Mouse (Mus musculus) kidney, embryonic 14.5 days (tissue): ENCODE measurements at regions not wholly inside any gene's neighbourhood (a gene's known extent, or its start where the extent isn't known, plus 50 kb on each side); places are given as distances from the start of the nearest gene placed in this dataset.

Experiments
- ATAC-seq: fragments of 200-750 bp; cut with Nextera tagmentation; 2 replicates; pipeline ENCODE4 v1.8.0; 2017; ENCODE audit warnings: moderate number of reproducible peaks, mild to moderate bottlenecking, moderate TSS enrichment, moderate library complexity; ENCODE audit not compliant: low FRiP score, low TSS enrichment
- H3K27ac ChIP-seq: fragments of 300-500 bp; sonication (generic); 2 replicates; pipeline ENCODE4 v1.5.1; 2014; ENCODE audit warnings: low read depth, mild to moderate bottlenecking, low read length, moderate library complexity, mixed read lengths
- H3K27me3 ChIP-seq: fragments of 300-500 bp; sonication (generic); 2 replicates; pipeline ENCODE4 v1.6.1; 2014; ENCODE audit warnings: mild to moderate bottlenecking, low read length; ENCODE audit not compliant: control insufficient read depth, insufficient read depth
- H3K36me3 ChIP-seq: fragments of 300-500 bp; sonication (generic); 2 replicates; pipeline ENCODE4 v1.6.1; 2014; ENCODE audit warnings: low read length, mixed read lengths; ENCODE audit not compliant: control insufficient read depth, insufficient read depth
- H3K4me1 ChIP-seq: fragments of 300-500 bp; sonication (generic); 2 replicates; pipeline ENCODE4 v1.6.1; 2014; ENCODE audit warnings: low read length, mixed read lengths; ENCODE audit not compliant: control insufficient read depth, insufficient read depth
- H3K4me2 ChIP-seq: fragments of 300-500 bp; sonication (generic); replicated peaks from 2 replicates; pipeline ENCODE4 v1.6.1; 2014; ENCODE audit warnings: low read depth, mild to moderate bottlenecking, low read length
- H3K4me3 ChIP-seq: fragments of 300-500 bp; sonication (generic); 2 replicates; pipeline ENCODE4 v1.5.1; 2014; ENCODE audit warnings: mild to moderate bottlenecking, low read length
- H3K9ac ChIP-seq: fragments of 300-500 bp; sonication (generic); 2 replicates; pipeline ENCODE4 v1.6.1; 2014; ENCODE audit warnings: low read depth, mild to moderate bottlenecking, low read length, moderate library complexity
- H3K9me3 ChIP-seq: fragments of 300-500 bp; sonication (generic); 2 replicates; pipeline ENCODE4 v1.6.1; 2016; ENCODE audit warnings: low read length; ENCODE audit not compliant: control insufficient read depth
- WGBS: fragments of 180-500 bp; shearing (Covaris S2); extraction: QIAGEN DNeasy Blood & Tissue Kit; methylation state at CpG from one replicate; pipeline ENCODE4 v1.1.7; 2014; 5-methylcytosine and 5-hydroxymethylcytosine counted together

- no peaks in the 10 kb centered on the region for H3K36me3 ChIP-seq
- H3K27me3 ChIP-seq, result no peaks in the 10 kb centered on the region
- H3K9ac ChIP-seq, result no peak overlapping the region
- ATAC-seq, result no peak
- WGBS, result 85% methylated on average over 3 of the region's 3 CpGs
- H3K4me1 ChIP-seq, result no peaks in the 10 kb centered on the region
- H3K27ac ChIP-seq, result no peak overlapping the region
- H3K9me3 ChIP-seq, result no peaks in the 10 kb centered on the region
- H3K4me3 ChIP-seq, result no peak overlapping the region
- no peak overlapping the region for H3K4me2 ChIP-seq
These were observed 242.0 kb downstream of the Pdha2 start for GRCm38 (mm10) chr3:140969892-140970880.

GRCm38 (mm10) chr3:140968556-140968955 lies 243.6 kb downstream of the Pdha2 start:
- no peaks in the 10 kb centered on the region for H3K4me1 ChIP-seq
- H3K27ac ChIP-seq, result no peak overlapping the region
- no peak overlapping the region for H3K4me2 ChIP-seq
- H3K4me3 ChIP-seq, result no peak overlapping the region
- H3K9ac ChIP-seq, result no peak overlapping the region
- H3K9me3 ChIP-seq, result no peaks in the 10 kb centered on the region
- ATAC-seq, result no peak
- 86% methylated on average over 3 of the region's 3 CpGs for WGBS
- no peaks in the 10 kb centered on the region for H3K36me3 ChIP-seq
- H3K27me3 ChIP-seq, result no peaks in the 10 kb centered on the region

- Histone ChIP-seq H3K4me2 (no peak overlapping the region), H3K36me3 (no peaks in the 10 kb centered on the region), H3K9me3 (no peaks in the 10 kb centered on the region), H3K27me3 (no peaks in the 10 kb centered on the region), H3K9ac (no peak overlapping the region), H3K4me3 (no peak overlapping the region), H3K4me1 (no peaks in the 10 kb centered on the region), H3K27ac (no peak overlapping the region)
- WGBS, result 60% methylated on average over 1 of the region's 1 CpGs
- no peak for ATAC-seq
These were observed 254.5 kb downstream of the Pdha2 start for GRCm38 (mm10) chr3:140957666-140958065.

- H3K9ac ChIP-seq, result no peak overlapping the region
- no peaks in the 10 kb centered on the region for H3K4me1 ChIP-seq
- no peaks in the 10 kb centered on the region for H3K9me3 ChIP-seq
- 90% methylated on average over 3 of the region's 3 CpGs for WGBS
- H3K27ac ChIP-seq, result no peak overlapping the region
- H3K4me2 ChIP-seq, result no peak overlapping the region
- H3K4me3 ChIP-seq, result no peak overlapping the region
- no peaks in the 10 kb centered on the region for H3K36me3 ChIP-seq
- no peak for ATAC-seq
- no peaks in the 10 kb centered on the region for H3K27me3 ChIP-seq
These were observed 259.9 kb downstream of the Pdha2 start for GRCm38 (mm10) chr3:140952111-140952800.

- Histone ChIP-seq H3K36me3 (no peaks in the 10 kb centered on the region), H3K4me3 (no peak overlapping the region), H3K4me2 (no peak overlapping the region), H3K27ac (no peak overlapping the region), H3K4me1 (no peaks in the 10 kb centered on the region), H3K27me3 (no peaks in the 10 kb centered on the region), H3K9me3 (no peaks in the 10 kb centered on the region), H3K9ac (no peak overlapping the region)
- 78% methylated on average over 2 of the region's 2 CpGs for whole genome bisulfite sequencing
- ATAC-seq, result no peak
These were observed 261.1 kb downstream of the Pdha2 start for GRCm38 (mm10) chr3:140951024-140951423.

- H3K4me1 ChIP-seq, result no peaks in the 10 kb centered on the region
- H3K36me3 ChIP-seq, result no peaks in the 10 kb centered on the region
- no peak overlapping the region for H3K27ac ChIP-seq
- 67% methylated on average over 4 of the region's 4 CpGs for WGBS
- no peaks in the 10 kb centered on the region for H3K9me3 ChIP-seq
- H3K9ac ChIP-seq, result no peak overlapping the region
- ATAC-seq, result no peak
- H3K4me3 ChIP-seq, result no peak overlapping the region
- H3K4me2 ChIP-seq, result no peak overlapping the region
- no peaks in the 10 kb centered on the region for H3K27me3 ChIP-seq
These were observed 262.1 kb downstream of the Pdha2 start for GRCm38 (mm10) chr3:140949880-140950662.

- H3K4me3 ChIP-seq, result no peak overlapping the region
- WGBS, result 88% methylated on average over 1 of the region's 1 CpGs
- no peaks in the 10 kb centered on the region for H3K9me3 ChIP-seq
- no peak overlapping the region for H3K4me2 ChIP-seq
- H3K27me3 ChIP-seq, result no peaks in the 10 kb centered on the region
- no peak overlapping the region for H3K27ac ChIP-seq
- no peak for ATAC-seq
- H3K4me1 ChIP-seq, result no peaks in the 10 kb centered on the region
- H3K9ac ChIP-seq, result no peak overlapping the region
- no peaks in the 10 kb centered on the region for H3K36me3 ChIP-seq
These were observed 269.7 kb downstream of the Pdha2 start for GRCm38 (mm10) chr3:140942450-140942849.

- Histone ChIP-seq H3K9ac (no peak overlapping the region), H3K4me2 (no peak overlapping the region), H3K9me3 (no peaks in the 10 kb centered on the region), H3K36me3 (no peaks in the 10 kb centered on the region), H3K4me3 (no peak overlapping the region), H3K27me3 (no peaks in the 10 kb centered on the region), H3K4me1 (no peaks in the 10 kb centered on the region), H3K27ac (no peak overlapping the region)
- WGBS, result 84% methylated on average over 7 of the region's 7 CpGs
- ATAC-seq, result no peak
These were observed 270.3 kb downstream of the Pdha2 start for GRCm38 (mm10) chr3:140941898-140942297.
